ENCODE assay signal across 31 mouse cellular contexts in genomic region chr16:38571481-38571880, GRCm38 (mm10).
"Had no signal": no experiment of that assay in that cellular context is flagged by ENCODE, and none has a peak within 500 bp of the region (broad histone marks: within the 10 kb centered on the region; RNA-seq: fewer than 3 reads in every experiment).

No protein-coding gene starts in this region.

- H3K9ac ChIP-seq: limb, embryonic 12.5 days; limb, embryonic 13.5 days; limb, embryonic 15.5 days; liver, embryonic 12.5 days; liver, embryonic 13.5 days; liver, embryonic 14.5 days; liver, embryonic 15.5 days; liver, postnatal 0 days; lung, embryonic 14.5 days; lung, embryonic 15.5 days; midbrain, embryonic 12.5 days; midbrain, embryonic 15.5 days; neural tube, embryonic 12.5 days had no signal

- H3K4me1 ChIP-seq: limb, embryonic 10.5 days; limb, embryonic 12.5 days; limb, embryonic 13.5 days; limb, embryonic 15.5 days; liver, embryonic 12.5 days; liver, embryonic 13.5 days; liver, embryonic 15.5 days; lung, embryonic 15.5 days; midbrain, embryonic 10.5 days; midbrain, embryonic 12.5 days; midbrain, embryonic 15.5 days; neural tube, embryonic 12.5 days had no signal

- H3K4me3 ChIP-seq: left cerebral cortex, adult 2 months; limb, embryonic 10.5 days; limb, embryonic 12.5 days; limb, embryonic 13.5 days; limb, embryonic 15.5 days; liver, embryonic 12.5 days; liver, embryonic 13.5 days; liver, embryonic 15.5 days; lung, embryonic 15.5 days; megakaryocyte, embryonic 14.5 days; midbrain, embryonic 10.5 days; midbrain, embryonic 12.5 days; midbrain, embryonic 15.5 days; myocyte; neural tube, embryonic 12.5 days had no signal

- DNase-seq: left cerebral cortex, postnatal 4 days; liver; liver, embryonic 13.5 days; liver, postnatal 0 days; lung, adult 18-20 months; lung, adult 2 months; lung, embryonic 14.5 days; lung, postnatal 10 days; lung, postnatal 14 days; lung, postnatal 36 days; lung, postnatal 4 days; midbrain, embryonic 14.5 days had no signal

- H3K9me3 ChIP-seq: limb, embryonic 10.5 days; limb, embryonic 12.5 days; limb, embryonic 13.5 days; limb, embryonic 15.5 days; liver, embryonic 12.5 days; liver, embryonic 13.5 days; liver, embryonic 15.5 days; lung, embryonic 15.5 days; megakaryocyte, embryonic 14.5 days; midbrain, embryonic 10.5 days; midbrain, embryonic 12.5 days; midbrain, embryonic 15.5 days; neural tube, embryonic 12.5 days had no signal

- H3K4me2 ChIP-seq: limb, embryonic 12.5 days; limb, embryonic 13.5 days; limb, embryonic 15.5 days; liver, embryonic 11.5 days; liver, embryonic 12.5 days; liver, embryonic 13.5 days; liver, embryonic 15.5 days; lung, embryonic 14.5 days; lung, embryonic 15.5 days; midbrain, embryonic 12.5 days; midbrain, embryonic 15.5 days; neural tube, embryonic 12.5 days had no signal

- H3K27ac ChIP-seq: left cerebral cortex, adult 2 months; limb, embryonic 10.5 days; limb, embryonic 12.5 days; limb, embryonic 13.5 days; limb, embryonic 15.5 days; liver, embryonic 12.5 days; liver, embryonic 13.5 days; liver, embryonic 14.5 days; liver, embryonic 15.5 days; lung, embryonic 15.5 days; macrophage; midbrain, embryonic 10.5 days; midbrain, embryonic 12.5 days; midbrain, embryonic 15.5 days; neural tube, embryonic 12.5 days had no signal

- H3K27me3 ChIP-seq: limb, embryonic 12.5 days; limb, embryonic 13.5 days; limb, embryonic 15.5 days; liver, embryonic 12.5 days; liver, embryonic 13.5 days; liver, embryonic 15.5 days; lung, embryonic 15.5 days; megakaryocyte, embryonic 14.5 days; midbrain, embryonic 12.5 days; midbrain, embryonic 15.5 days; neural tube, embryonic 12.5 days had no signal

- ATAC-seq: liver, embryonic 12.5 days; liver, postnatal 0 days; lung, postnatal 0 days; midbrain, embryonic 15.5 days; midbrain, embryonic 16.5 days had no signal
